Mouse (Mus musculus) fibroblast of lung, adult 2 months (primary cell): ENCODE measurements at regions not wholly inside any gene's neighbourhood (a gene's known extent, or its start where the extent isn't known, plus 50 kb on each side); places are given as distances from the start of the nearest gene placed in this dataset.

ENCODE experiments used
- DNase-seq: peaks from one replicate; pipeline ENCODE4 v3.0.0-alpha.2; 2011; ENCODE audit warnings: low read depth

DNA sequence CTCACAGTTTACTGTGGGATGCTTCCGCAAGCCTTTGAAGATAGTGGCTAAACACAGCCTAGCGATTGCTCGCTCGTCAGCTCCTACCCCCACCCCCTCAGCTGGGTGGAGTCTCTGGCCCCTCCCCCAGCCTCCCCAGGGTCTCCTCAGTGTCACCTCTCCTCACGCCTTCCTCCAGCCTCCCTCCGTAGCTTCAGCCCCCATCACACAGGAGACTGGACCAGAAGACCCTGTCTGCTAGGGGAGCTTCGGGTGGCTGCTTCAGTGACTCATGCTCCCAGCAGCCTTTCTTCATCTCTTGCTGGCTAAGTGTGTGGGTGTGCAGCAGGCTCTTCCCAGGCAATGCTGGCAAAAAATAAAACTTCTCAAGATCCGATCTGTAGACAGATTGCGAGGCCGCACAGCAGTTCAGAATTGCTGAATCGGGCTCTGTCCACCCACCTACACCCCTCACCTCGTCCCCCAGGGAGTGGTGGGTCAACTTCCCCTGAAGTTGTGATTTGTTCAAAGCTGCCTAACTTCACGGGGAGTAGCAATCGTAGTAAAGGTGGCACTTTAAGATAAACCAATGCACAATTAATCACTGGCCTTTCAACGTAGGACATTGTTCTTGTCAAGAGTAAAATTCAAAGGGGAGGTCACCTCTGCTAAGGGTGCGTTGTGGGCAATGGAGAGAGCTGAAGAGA is 61.2 kb upstream of the Ankrd28 start:
- peak; percentile 49 for DNase-seq

- no peak for DNase-seq
Measured at GRCm38 (mm10) chr14:31892186-31892510, 61.7 kb upstream of the Ankrd28 start.

DNA sequence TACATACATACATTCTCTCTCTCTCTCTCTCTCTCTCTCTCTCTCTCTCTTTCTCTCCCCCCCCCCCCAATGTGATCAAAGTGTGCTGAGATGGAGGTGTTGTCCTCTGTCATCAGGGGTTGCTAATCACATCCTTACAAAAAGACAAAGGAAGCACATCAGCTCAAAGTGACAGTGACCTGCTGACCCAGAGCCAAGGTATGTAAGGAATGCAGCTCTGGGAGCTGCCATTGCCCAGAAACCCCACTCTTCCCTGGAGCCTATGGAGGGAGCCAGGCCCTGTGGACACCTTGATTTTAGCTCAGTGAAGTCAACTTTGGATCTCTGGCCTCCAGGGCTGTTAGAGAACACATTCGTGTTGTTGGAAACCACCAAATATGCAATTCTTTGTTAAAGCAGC is 66.0 kb upstream of the Ankrd28 start:
- DNase-seq: no peak

GRCm38 (mm10) chr14:31899504-31899903 is 69.1 kb upstream of the Ankrd28 start:
- no peak for DNase-seq

DNA sequence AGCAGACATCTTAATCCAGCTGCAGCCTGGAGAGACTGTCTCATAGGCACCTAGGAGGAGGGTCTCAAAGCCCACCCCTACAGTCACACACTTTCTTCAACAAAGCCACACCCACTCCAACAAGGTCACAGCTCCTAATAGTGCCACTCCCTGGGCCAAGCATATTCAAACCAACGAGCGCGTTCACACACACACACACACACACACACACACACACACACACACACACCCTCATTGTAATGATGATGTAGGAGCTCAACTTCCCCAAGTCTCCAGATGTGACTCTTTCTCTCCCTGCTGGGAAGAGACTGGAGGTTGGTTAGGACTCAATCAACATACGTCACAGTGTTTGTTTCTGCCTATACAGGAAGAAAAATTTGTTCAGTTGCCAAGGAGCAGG is 69.5 kb upstream of the Ankrd28 start:
- DNase-seq: no peak

GRCm38 (mm10) chr14:31901901-31902300 is 71.5 kb upstream of the Ankrd28 start:
- DNase-seq: peak; percentile 40

- DNase-seq: no peak
Measured at GRCm38 (mm10) chr14:31903664-31904063, 73.2 kb upstream of the Ankrd28 start.

GRCm38 (mm10) chr14:31908591-31908990 is 78.1 kb upstream of the Ankrd28 start:
- DNase-seq: no peak

GRCm38 (mm10) chr14:31909291-31909690 is 78.8 kb upstream of the Ankrd28 start:
- no peak for DNase-seq

DNA sequence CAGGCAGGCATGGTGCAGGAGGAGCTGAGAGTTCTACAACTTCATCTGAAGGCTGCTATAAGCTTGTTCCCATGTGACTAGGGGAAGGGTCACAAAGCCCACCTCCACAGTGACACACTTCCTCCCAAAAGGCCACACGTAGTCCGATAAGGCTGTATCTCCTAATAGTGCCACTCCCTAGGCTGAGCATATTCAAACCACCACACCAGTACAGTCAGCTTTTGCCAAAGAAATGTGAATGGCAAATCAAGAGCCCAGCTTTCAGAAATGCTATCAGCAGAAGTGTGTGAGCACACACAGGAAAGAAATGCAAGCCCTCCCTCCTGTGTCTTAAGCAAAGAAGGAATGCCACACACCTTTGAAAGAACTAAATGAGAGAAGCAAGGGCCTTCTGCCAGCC is 80.4 kb upstream of the Ankrd28 start:
- DNase-seq: no peak

DNA sequence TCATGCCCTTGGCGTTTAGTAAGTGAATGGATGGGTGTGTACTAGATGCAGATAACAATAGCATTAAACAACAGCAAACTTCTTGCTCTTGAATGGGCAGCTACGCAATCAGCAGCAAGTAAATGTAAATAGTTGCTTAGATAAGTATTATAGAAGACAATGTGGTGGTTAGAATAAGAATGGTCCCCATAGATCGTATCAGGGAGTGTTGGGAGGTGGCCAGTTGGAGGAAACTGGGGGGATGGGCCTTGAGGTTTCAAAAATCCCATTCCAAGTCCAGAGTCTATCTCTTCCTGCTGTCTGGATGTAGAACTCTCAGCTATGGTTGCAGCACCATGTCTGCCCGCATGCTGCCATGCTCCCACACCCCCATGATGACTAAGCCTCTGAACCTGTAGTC is 88.0 kb upstream of the Ankrd28 start:
- no peak for DNase-seq

- no peak for DNase-seq
Measured at GRCm38 (mm10) chr14:31918921-31919320, 88.5 kb upstream of the Ankrd28 start.

DNA sequence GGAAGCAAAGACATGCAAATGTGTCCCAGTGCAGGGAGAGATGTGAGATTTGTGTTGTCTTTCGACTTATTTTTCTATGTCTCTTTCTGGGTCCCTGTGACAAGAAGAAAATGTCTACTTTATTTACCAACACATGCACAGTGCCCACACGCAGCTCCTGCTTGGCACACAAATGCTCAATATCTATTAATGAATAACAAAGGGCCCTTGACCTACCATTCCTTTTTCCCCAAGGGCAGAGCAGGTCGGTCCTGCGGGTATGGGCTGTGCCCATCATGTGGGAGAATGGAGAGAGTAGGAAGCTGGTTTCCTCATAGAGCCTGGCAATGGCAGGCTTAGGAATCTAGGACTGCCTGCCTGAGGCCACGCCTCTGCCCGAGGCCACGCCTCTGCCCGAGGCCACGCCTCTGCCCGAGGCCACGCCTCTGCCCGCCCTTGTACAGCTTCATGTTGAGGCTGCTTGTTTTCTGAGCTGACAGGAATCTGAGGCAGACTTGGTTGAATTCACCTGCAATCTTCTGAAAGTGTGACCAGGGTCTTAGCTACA is 98.8 kb upstream of the Ankrd28 start:
- DNase-seq: no peak

- peak; percentile 21 for DNase-seq
Measured at GRCm38 (mm10) chr14:31930367-31930766, 98.4 kb upstream of the Galnt15 start.

DNA sequence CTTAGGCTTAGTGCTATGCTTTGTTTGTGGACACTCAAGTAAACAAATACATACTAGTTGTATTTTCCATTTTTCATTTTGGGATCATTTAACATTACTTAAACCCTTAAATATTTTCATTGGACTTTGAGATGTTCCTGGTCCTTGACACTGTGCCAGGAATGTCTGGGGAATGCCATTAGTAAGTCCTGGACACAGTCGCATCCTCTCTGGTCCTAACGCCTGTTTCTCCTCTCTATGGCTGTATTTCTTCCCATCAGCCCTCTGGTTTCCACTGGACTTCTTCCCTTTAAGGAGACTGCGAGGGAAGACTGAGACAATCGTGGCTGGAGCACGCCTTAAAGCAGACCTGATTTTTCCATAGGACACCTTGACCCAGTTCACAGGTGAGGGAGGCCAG is 96.8 kb upstream of the Galnt15 start:
- no peak for DNase-seq

DNA sequence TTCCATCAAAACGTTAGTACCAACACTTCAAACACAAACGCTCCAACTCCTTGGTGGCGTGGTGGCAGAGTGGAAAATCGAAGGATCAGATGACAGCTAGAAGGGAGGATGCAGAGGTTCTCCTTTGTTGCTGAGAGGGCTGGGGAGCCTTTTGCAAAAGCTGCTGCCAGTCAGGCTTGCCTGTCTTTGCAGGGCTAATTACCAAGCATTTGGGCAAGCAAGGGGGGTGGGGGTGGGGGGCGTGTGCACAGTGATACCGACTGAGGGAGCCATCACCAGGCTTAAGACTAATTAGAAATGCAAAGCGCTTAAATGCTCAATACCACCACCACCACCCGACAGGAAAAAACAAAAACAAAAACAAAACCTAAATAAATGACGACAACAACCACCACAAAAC is 95.3 kb upstream of the Galnt15 start:
- no peak for DNase-seq

DNA sequence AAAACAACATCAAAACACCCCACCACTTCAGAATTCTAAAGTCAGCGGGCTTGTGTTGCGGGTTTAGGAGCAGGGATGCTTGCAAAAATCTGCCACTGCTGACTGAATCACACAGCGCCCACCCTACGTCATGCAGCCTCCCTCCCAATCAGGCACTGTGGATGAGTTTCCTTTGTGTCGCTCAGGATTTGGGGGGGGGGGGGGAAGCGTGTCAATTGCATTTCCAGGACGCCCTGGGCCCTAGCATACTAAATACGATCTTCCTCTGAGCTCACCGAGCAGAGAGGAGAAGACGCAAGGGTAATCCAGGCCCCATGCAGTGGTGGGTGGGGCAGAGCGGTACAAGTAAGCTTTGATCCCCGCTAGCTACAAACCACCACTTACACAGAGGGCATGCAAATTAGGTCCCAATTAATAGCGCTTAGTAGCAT is 94.9 kb upstream of the Galnt15 start:
- no peak for DNase-seq

DNA sequence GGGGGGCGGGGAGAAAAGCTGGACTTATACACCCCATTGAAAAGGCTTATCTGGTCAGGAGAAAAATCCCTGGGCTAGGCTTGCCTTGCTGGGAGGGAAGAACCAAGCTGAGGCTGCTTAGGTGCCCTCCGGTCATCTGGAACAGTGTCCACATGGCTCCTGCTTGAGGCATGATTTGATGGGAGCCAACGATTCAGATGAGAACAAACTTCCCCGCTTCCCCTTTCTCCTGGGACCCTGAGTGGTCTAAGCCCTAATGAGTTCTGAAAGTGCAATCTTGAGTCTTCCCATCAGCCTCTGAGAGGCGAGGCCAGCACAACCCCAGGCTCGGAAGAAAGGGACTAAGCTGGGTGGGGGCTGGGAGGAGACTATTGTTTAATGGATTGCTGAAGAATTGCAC is 94.5 kb upstream of the Galnt15 start:
- DNase-seq: no peak

- no peak for DNase-seq
Measured at GRCm38 (mm10) chr14:31934771-31935170, 94.0 kb upstream of the Galnt15 start.

DNA sequence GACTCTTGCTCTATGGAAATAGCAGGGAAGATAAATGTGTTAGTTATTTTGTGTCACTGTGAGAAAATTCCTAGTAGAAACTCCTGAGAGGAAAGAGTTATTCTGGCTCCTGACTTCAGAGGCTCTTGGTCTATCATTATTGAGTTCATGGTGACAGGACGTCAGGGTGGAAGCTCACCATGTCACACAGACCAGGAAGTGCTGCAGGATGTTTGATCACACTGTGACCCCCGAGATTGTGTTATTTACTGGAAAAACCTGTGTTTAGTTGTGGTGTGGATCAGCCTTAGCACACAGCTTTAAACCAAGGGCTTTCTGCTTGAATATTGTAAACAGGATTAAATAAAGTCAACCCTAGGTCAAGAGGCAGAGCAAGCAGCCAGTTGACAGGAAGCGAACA is 93.4 kb upstream of the Galnt15 start:
- DNase-seq: no peak

- no peak for DNase-seq
Measured at GRCm38 (mm10) chr14:31936581-31936980, 92.2 kb upstream of the Galnt15 start.

GRCm38 (mm10) chr14:31940900-31941299 is 87.9 kb upstream of the Galnt15 start:
- no peak for DNase-seq

DNA sequence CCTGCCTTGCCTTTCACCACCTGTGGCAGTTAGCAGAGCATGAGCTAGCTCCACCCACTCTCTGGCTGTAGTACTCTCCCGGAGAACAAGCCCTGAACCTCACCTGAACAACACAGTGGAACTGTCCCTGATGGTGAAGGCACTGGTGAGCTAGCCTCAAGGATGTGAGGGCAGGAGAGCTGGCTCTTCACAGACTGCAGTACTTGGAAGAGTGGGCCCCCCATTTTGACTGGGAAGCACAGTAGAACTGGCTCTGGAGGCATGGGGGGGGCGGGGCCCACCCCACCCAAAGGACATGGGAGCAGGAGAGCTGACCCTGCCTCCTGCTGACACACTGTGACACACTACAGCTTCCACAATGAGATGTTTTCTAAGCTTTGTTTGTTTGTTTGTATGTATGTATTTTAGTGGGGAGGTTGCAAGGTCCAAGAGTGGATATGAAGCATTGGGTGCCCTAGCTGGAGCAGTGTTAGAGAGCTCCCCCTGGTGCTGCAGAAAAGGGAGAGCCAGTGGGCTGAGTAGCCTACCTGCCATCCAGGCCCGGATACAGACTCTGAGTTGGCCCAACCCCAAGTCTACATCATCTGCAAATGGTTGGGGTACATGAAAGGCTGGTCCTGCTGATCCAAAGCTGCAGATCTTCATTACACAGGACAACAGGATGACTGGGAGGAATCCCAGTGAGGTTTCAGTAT is 86.4 kb upstream of the Galnt15 start:
- no peak for DNase-seq

GRCm38 (mm10) chr14:31944682-31945081 is 84.1 kb upstream of the Galnt15 start:
- DNase-seq: no peak
